Mouse (Mus musculus): ENCODE measurements around the gene Fam83g.
"Not testable (repeated sequence)": the region's sequence is repeated elsewhere in the genome, so short reads cannot be mapped to it uniquely, and the experiment has no call there.

The Fam83g gene

DNA sequence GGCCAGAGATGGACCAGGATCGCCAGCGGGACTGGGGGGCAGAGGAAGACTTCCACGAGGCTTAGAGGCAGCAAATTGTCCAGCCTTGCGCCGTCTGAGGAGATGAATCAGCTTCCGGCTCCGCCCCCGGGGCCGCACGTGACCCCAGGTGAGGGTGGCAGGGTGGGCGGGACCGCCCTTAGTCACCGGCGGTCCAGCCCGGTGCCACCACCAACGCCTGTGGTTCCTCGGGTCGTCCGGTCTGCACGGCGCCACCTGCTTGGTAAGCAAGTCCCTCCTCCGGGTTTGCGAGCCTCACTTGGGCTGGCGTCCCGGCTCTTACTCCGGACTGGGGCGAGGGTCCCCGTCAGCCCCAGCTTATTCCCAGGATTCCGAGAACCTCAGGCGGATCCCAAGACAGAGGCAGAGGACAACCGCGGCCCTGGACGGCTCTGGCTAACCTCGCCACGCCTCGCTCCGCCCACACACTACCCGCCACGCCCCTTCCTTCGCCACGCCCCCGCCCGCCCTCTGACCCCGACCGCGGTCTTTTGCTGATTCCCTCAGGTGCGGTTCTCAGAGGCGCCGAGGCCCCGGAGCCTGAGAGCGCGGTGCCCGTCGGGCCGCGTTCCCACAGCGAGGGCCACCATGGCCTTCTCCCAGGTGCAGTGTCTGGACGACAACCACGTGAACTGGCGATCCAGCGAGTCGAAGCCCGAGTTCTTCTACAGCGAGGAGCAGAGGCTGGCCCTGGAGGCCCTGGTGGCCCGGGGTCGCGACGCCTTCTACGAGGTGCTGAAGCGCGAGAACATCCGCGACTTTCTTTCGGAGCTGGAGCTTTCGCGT, at the start of gene Fam83g:
TSS of gene Fam83g (plus strand) at position 185 of the 825 bp plus-strand sequence.
- DNase-seq = no peak

GRCm38 (mm10) chr11:61636309-61636708, 47.6 kb upstream of the Fam83g start:
- not testable (repeated sequence) for DNase-seq

DNA sequence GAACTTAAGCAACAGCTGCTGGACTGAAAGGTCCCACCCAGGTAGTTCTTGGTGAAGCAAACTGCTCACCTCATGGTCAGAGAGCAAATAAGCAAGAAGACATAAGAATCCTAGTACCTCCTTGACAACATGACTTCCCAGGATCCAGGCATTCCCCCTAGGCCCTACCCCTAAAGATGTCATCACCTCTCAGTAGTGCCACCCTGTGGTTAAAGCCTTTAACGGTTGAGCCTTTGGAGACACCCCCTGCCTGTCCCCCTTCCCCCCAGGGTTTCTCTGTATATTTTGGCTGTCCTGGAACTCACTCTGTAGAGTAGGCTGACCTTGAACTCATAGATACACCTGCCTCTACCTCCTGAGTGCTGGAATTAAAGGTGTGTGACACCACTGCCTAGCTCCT, 46.5 kb upstream of the Fam83g start:
- DNase-seq = no peak

- DNase-seq = no peak
These were observed 46.0 kb upstream of the Fam83g start for GRCm38 (mm10) chr11:61637856-61638255.

GRCm38 (mm10) chr11:61638764-61639536, 44.9 kb upstream of the Fam83g start:
- no peak for DNase-seq

GRCm38 (mm10) chr11:61639601-61640177, 44.2 kb upstream of the Fam83g start:
- no peak for DNase-seq

- DNase-seq = not testable (repeated sequence)
These were observed 43.3 kb upstream of the Fam83g start for GRCm38 (mm10) chr11:61640585-61640984.

DNA sequence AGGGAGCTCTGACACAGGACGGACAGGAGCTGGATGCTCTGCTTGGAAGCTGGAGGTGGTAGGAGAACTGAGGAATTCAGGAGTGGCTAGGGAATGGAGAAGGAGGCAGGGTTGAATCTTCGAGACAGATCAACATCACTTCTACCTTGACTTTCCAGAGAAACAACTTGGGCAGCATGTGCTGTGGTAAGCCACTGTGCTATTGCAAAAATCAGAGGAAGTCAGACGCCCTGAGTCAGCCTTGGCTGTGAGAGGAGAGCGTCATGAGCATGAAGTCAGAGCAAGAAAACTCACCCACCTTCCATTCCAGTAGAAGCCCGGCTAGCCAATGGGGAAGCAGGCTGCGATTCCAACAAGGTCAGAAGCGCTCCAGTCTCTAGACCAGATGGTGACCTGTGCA, 41.8 kb upstream of the Fam83g start:
- DNase-seq = no peak

- DNase-seq = no peak
These were observed 40.5 kb upstream of the Fam83g start for GRCm38 (mm10) chr11:61643184-61643961.

DNA sequence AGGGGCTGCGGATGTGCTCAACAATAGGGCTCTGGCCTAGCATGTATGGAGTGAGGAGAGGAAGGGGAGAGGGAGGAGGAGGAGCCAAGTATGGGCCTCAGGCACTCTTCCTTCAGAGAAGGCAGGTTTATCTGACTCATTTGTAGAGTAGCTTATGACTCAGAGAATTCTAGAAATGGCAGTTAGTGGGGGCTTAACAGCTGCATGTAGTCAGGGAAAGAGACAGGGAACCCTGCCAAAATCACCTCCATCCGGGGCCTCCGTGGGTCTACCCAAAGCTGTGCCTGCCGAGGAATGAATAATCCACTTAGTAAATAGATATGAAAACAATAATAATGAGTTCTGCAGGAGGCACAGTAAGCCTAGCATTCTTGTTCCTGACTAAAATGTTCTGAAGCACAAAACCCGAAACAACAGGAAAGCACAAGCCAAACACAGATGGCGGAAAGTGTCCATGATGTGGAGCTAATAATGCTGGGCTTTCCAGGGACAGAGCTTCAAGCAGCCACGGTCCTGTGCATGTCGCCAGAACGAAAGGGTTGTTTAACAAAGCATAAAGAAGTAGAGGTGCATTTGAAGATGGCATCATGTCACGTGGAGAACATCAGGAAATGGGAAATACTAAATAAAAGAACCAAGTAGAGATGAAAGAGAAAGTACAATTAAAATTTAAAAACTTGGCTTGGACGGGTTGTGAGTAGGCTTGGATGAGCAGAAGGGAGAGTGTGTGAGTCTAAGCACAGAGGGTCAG, 39.1 kb upstream of the Fam83g start:
- no peak for DNase-seq

- DNase-seq = no peak
These were observed 38.5 kb upstream of the Fam83g start for GRCm38 (mm10) chr11:61645357-61645857.

- no peak for DNase-seq
These were observed 37.3 kb upstream of the Fam83g start for GRCm38 (mm10) chr11:61646499-61647039.

DNA sequence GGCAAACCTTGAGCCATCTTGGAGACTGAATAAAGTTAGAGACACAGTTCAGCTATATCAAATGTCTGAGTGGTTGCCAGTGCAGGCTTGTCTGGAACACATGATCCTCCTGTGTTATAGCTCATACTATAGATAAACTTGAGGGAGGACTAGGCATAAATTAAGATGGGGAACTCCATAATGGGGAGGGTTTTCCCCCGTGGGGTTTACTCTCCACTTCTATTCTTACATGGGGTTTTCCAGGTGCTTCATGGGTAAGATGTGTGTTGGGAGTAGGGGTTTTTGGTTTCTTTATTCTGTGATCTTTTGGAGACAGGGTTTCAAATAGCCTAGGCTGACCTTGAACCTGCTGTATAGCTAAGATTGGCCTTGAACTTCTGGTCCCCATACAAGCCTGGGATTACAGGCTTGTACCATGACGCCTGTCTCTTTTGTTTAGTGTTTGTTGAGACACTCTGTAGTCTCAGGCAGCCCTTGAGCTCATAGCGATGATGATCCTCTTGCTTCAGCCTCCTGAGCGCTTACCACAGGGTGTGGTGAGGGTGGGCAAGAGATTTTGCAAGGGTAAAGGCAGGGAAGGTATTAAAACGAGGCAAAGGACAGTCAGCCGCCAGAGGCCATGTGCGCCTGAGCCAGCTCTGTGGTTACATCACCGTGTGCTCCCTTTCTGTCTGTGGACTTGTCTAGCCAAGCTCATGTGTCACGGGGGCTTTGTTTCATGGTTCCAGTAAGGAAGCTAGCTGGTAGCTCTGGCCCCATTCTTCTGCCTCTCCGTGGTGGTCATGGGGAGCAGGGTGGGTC, 36.6 kb upstream of the Fam83g start:
- no peak for DNase-seq

DNA sequence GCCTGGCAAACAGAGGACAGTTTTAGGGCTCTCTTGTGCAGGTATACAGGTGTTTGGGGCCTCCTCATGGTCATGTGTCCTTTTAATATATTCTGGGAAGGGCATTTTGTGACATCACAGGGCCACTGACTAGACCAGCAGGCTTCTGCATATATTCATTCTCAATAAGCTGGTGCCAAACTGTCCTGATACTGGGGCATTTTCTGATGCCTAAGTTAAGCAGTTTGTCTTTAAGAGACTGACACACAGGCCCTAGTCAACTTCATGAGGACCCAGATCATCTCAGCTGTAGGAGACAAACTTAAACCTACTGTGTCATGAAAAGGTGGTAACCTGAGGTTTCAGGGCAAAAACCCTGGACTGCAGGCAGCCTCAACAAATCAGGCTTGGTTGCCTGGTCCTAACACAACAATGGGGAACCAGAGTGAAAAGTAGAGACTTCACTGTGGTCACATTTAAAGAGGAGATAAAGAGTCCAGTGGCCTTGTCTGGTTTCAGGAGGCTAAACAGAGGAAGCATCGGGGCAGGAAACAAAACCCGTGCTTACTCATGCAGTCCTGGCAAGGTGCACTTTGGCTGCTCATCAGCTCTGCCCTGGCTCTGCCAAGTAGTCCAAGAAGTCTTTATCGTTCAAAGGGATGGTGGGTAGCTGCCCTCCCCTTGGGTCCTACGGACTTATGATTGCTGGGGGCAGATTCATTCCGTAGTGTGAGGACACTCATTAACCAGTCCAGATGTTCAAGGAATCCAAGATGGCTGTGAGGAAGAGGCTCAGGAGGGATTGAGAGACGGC, 35.7 kb upstream of the Fam83g start:
- no peak for DNase-seq

DNA sequence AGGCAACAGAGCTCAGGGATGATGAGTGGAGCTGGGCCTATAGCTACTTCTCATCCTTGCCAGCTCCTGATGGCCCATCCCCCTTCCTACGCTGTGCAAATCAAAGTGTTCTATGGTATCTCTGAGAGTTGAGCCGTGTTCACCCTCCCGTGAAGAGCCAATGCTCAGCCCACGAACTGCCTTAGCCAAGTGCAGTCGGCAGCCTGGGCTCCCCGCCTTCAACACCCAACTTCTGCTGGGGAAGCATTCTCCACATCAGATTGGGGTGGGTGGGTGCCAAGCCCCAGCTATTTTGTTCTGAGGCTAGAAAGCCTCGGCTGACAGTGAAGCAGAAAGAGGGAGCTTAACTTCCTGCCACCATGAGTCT, 35.2 kb upstream of the Fam83g start:
- DNase-seq = no peak

- DNase-seq = no peak
These were observed 34.7 kb upstream of the Fam83g start for GRCm38 (mm10) chr11:61649163-61649580.

- DNase-seq = no peak
These were observed 34.3 kb upstream of the Fam83g start for GRCm38 (mm10) chr11:61649626-61650025.

DNA sequence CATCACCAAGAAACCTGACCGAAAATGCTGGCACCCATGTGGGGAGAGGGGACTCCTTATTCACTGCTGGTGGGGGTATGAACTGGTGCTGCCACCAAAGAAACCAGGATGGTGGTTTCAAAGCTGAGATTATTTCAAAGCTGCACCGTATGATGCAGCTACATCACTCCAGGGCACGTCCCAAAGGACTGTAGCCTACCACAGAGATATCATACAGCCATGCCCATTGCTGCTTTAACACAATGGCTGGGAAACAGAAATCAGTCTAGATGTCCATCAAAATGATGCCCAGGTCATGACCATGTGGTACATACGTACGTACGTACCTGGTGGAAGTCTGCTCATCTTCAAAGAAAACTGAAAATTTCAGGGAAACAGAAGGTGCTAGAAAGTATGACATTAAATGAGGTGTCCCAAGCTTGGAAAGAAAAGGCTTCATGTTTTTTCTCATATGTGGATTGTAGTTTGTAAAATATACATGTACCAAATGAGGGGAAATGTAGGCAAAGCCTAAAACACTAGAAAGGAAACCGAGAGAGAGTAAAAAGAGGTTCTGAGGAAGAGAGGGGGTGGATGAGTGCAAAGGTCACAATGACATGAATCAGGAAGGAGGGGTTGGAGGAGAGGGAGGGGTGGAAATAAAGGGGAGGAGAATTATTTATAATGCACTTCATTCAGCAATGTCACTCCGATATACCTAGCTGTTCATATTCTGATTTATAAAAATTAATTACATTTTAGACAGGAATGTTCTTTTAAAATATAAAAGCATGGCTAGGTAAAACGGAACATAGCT, 33.2 kb upstream of the Fam83g start:
- no peak for DNase-seq

DNA sequence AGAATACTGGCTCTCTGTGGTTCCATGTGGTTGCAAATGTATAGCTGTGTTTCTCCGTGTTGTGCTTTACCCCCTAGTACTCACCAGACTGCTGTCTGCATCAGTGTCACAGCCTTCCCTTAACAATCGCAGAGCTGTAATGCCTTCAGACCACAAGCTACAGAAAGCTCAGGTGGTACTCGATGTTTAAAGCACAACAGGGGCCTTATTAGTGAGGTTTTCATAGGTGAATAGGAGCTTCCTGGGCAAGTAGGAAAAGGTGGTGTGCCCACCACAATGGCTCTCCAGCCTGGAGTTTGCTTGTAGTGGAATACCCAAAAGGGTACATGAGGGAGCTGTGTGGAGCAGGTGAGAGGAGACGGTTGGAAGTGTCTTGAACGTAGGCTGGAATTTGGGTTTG, 31.7 kb upstream of the Fam83g start:
- DNase-seq = no peak

Measured in right cerebral cortex, postnatal 4 days (tissue).